Mouse (Mus musculus): ENCODE data around the gene Klk1b1. TPM values are rescaled to one million over a fixed set of nuclear protein-coding genes. Genes with fewer than 3 reads are reported as not detected.

The Klk1b1 gene
- polyA plus RNA-seq, 1 experiment from 2014 or later, result not detected

Other genes with a start within 250 kb of the Klk1b1 start
- gene Klk12, start 197.9 kb upstream of the Klk1b1 start, polyA plus RNA-seq (2015; fragmentation: Nextera tagmentation; extraction: Ambion mirVana), result not detected in 2 replicates
- not detected in 2 replicates for gene Klk11, start 192.1 kb upstream of the Klk1b1 start, polyA plus RNA-seq (2015; fragmentation: Nextera tagmentation; extraction: Ambion mirVana)
- 0.35 TPM in 2 replicates for gene Klk10, start 185.7 kb upstream of the Klk1b1 start, polyA plus RNA-seq (2015; fragmentation: Nextera tagmentation; extraction: Ambion mirVana)
- gene Klk9, start 174.9 kb upstream of the Klk1b1 start, polyA plus RNA-seq (2015; fragmentation: Nextera tagmentation; extraction: Ambion mirVana), result 0.23 TPM in 1 of 2 replicates, not detected in the other
- gene Klk8, start 169.2 kb upstream of the Klk1b1 start, polyA plus RNA-seq (2015; fragmentation: Nextera tagmentation; extraction: Ambion mirVana), result 5.8 and 6.8 TPM in 2 replicates
- not detected in 2 replicates for gene Klk7, start 155.5 kb upstream of the Klk1b1 start, polyA plus RNA-seq (2015; fragmentation: Nextera tagmentation; extraction: Ambion mirVana)
- not detected in 2 replicates for gene Klk6, start 142.3 kb upstream of the Klk1b1 start, polyA plus RNA-seq (2015; fragmentation: Nextera tagmentation; extraction: Ambion mirVana)
- not detected in 2 replicates for gene Klk5, start 124.8 kb upstream of the Klk1b1 start, polyA plus RNA-seq (2015; fragmentation: Nextera tagmentation; extraction: Ambion mirVana)
- gene Klk4, start 85.6 kb upstream of the Klk1b1 start, polyA plus RNA-seq (2015; fragmentation: Nextera tagmentation; extraction: Ambion mirVana), result 0.33 and 0.46 TPM in 2 replicates
- not detected in 2 replicates for gene Klk15, start 33.0 kb upstream of the Klk1b1 start, polyA plus RNA-seq (2015; fragmentation: Nextera tagmentation; extraction: Ambion mirVana)
- gene Klk1b8, start 16.1 kb upstream of the Klk1b1 start, polyA plus RNA-seq (2015; fragmentation: Nextera tagmentation; extraction: Ambion mirVana), result not detected in 2 replicates
- gene Klk1b9, start 9.3 kb downstream of the Klk1b1 start, polyA plus RNA-seq (2015; fragmentation: Nextera tagmentation; extraction: Ambion mirVana), result not detected in 2 replicates
- not detected in 2 replicates for gene Klk1b11, start 29.1 kb downstream of the Klk1b1 start, polyA plus RNA-seq (2015; fragmentation: Nextera tagmentation; extraction: Ambion mirVana)
- not detected in 2 replicates for gene Klk1b26, start 45.4 kb downstream of the Klk1b1 start, polyA plus RNA-seq (2015; fragmentation: Nextera tagmentation; extraction: Ambion mirVana)
- not detected in 2 replicates for gene Klk1b27, start 85.5 kb downstream of the Klk1b1 start, polyA plus RNA-seq (2015; fragmentation: Nextera tagmentation; extraction: Ambion mirVana)
- not detected in 2 replicates for gene Klk1b21, start 135.6 kb downstream of the Klk1b1 start, polyA plus RNA-seq (2015; fragmentation: Nextera tagmentation; extraction: Ambion mirVana)
- not detected in 2 replicates for gene Klk1b22, start 145.9 kb downstream of the Klk1b1 start, polyA plus RNA-seq (2015; fragmentation: Nextera tagmentation; extraction: Ambion mirVana)
- not detected in 2 replicates for gene Klk1b16, start 170.0 kb downstream of the Klk1b1 start, polyA plus RNA-seq (2015; fragmentation: Nextera tagmentation; extraction: Ambion mirVana)
- gene Klk1b24, start 221.5 kb downstream of the Klk1b1 start, polyA plus RNA-seq (2015; fragmentation: Nextera tagmentation; extraction: Ambion mirVana), result not detected in 2 replicates
- gene Klk1b3, start 231.4 kb downstream of the Klk1b1 start, polyA plus RNA-seq (2015; fragmentation: Nextera tagmentation; extraction: Ambion mirVana), result not detected in 2 replicates
- not detected in 2 replicates for gene Klk1b4, start 240.7 kb downstream of the Klk1b1 start, polyA plus RNA-seq (2015; fragmentation: Nextera tagmentation; extraction: Ambion mirVana)
- gene Klk1b5, start 249.2 kb downstream of the Klk1b1 start, polyA plus RNA-seq (2015; fragmentation: Nextera tagmentation; extraction: Ambion mirVana), result not detected in 2 replicates

Measured in forebrain, embryonic 16.5 days (tissue).